Mouse (Mus musculus): ENCODE results near the gene Cse1l.

Cse1l gene

DNA sequence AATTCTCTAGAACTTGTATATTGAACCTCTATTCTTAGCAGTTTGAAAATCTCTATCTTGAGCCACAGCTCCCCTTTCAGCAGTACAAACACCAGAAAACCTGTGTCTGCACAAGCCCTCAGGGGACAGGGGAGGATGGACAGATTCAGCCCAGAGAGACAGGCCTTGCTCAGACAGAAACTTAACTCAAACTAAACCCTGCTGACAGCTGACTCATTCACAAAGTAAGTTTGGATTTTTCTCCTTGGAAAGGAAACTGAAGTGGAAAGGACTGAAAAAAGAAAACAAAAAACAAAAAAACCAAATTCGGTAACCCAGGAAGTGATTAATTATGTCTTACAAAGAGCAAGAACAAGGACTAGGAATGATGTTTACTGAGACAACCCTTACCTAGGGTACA lies 67.3 kb downstream of the Cse1l start:
- DNase-seq (ENCODE audit: extremely low read depth, low read depth): no peak

DNA sequence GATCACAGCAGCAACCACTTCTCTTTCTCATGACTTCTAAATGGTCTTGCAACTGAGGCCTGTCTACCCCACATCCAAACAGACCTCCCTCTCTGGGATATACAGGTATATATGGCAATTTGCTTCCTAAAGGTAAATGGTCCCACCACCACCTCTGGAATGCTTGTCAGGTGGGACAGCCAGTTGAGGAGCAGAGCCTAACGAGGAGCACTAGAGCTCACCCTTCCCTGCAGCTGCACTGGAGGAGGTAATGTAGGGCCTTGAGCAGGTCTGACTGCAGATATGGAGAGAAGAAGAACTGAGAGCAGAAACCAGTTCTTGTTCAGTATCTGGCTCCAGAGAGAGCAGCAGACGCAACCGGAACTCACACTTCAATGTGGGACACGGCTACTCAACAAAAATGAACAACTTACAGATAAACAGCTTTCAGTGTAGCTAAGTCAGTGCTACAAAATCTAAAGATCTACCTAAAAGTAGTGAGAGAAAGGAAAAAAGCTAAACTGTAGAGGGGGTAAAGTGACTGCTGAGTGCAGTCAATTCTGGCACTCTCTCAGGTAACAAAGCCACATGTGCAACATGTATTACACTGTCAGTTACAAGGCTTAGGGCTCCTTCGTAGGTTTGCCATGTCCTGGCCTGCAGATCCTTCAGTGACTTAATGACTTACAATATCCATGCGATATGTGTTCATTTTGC lies 68.5 kb downstream of the Cse1l start:
- no peak for DNase-seq (ENCODE audit: extremely low read depth, low read depth)

DNA sequence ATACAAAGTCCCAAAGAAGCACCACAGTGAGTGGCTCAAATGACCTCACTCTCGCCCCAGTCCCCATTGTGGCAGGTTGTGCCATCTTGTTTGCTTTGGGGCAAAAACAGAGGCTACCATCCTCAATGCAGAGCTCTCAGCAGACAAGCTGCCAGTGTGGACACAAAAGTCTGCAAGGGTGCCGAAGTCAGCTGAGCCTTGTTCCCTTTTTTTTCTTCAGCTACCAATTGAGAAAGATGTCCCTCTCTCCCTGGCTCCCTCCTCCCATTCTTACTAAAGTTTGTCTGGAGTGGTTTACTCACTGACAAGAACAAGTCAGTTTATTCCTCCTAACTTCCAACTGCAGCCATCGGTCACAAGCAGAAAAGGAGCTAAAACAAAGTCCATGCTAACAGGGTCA lies 70.5 kb downstream of the Cse1l start:
- peak; percentile 36 for DNase-seq (ENCODE audit: extremely low read depth, low read depth)

DNA sequence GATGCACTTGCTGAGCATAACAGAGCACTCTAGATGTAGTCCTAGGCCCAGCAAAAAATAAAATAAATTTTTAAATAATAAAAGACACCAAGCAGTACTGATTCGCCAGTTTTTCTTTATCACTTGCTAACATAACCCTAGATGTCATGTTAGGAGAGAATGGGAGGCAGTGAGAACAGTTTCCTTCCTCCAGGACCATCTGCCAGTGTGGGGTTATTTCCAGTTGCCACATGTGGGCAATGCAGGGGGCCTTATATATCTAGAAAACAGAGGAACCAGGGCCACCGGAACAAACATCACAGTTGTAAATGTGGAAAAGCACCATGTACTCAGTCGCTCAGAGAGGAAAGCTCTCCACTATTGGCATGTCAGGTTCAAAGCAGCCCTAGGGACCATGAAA lies 71.7 kb downstream of the Cse1l start:
- no peak for DNase-seq (ENCODE audit: extremely low read depth, low read depth)

DNA sequence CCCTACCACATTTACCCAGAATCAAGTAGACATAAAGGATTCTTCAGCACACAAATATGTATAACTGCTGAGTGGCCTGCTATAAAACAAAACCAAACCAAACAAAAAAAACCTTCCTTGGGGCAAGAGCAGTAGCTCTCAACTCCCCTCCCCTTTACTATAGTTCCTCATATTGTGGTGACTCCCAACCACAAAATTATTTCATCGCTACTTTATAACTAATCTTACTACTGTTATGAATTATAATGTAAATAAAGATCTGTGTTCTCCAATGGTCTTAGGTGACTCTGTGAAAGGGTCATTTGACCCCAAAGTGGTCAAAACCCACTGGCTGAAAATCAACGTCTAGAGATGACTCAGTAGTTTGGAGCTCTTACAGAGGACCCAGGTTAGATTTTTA lies 74.3 kb downstream of the Cse1l start:
- DNase-seq (ENCODE audit: extremely low read depth, low read depth): peak; percentile 57

DNA sequence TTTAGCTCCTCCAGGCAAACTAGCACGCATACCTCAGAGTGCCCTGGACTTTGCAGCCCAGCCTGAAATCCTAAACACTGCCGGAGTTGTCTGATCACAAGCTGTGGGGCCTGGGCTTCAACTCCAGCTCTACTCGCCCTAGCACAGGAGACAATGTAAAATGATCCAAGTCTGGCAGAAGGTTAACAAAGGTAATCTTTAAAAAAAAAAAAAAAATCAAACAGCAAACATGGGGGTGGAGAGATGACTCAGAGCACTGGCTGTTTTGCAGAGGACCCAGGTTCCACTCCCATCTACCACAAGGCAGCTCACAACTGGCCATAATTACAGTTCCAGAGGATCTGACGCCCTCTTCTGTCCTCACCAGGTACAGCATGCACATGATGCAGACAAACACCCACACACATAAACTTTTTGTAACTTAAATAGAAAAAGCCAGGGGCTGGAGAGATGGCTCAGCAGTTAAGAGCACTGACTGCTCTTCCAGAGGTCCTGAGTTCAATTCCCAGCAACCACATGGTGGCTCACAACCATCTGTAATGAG lies 77.6 kb downstream of the Cse1l start:
- DNase-seq (ENCODE audit: extremely low read depth, low read depth): no peak

DNA sequence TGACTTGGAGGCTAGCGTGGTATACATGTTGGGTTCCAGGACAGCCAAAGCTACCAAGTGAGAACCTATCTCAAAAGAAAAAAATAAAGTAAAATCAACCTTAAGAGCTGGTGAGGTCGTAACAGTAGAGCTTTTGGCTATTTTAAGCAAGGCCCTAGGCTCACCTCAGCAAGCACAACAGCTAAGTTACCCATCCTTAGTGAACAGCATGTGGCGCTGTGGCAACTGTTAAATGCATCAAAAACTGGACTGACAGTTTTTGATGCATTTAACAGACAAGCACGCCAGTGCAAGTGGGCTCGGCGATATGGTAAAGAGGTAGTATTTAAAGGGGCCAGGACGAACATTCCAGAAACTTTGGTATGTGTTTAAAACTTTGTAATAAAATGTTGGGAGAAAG lies 85.0 kb downstream of the Cse1l start:
- no peak for DNase-seq (ENCODE audit: extremely low read depth, low read depth)

DNA sequence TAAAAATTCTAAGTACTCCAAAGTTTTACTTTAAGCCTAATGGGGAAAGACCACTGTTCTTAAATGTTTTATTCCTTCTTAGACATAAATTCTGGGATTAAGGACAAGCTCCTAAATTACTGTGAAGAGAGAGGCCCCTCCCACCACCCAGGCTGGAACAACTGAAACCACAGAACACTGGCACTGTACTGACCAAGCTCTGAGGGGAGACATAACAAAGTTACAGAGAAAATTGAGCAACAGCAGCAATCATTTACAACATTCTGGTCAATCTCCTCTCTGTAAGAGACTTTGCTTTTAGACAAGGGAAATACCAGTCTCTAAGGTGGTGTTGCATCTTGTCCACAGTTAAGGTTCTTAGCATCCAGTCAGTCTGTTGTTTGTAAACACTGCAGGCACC lies 86.1 kb downstream of the Cse1l start:
- DNase-seq (ENCODE audit: extremely low read depth, low read depth): no peak

DNA sequence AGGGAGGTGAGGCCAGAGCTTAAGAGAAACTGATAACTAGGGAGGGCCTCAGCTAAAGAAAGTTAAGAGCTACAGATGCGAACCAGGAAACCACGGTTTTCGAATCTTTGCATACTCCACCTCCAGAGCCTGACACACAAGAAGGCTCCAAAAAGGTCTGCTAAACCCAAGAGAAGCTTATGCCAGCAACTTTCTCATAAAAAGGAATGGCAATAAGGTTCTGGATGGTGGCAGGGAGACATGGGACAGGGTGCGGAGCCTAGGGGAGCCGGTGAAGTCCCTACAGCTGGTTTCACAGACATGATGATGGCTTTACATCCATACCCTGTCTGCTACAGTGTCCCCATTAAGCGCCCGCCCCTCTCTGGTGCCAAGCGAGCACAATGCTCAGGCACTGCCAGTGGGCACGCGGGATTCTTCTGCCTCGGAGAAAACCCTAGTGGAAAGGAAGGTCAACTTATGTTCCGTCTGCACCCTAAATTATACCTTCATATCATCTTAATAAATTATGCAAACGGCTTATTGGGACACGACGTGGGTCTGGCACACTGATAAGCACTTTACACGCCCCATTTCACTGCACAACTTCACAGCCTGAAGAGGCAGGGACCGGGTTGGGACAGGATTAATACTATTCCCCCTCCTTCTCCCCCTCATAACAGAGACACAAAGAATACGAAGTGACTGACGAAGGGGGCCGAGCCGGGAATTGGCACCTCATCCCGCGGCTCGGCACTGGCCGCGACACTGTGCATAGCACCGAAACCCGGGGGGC lies 89.4 kb downstream of the Cse1l start:
- peak; percentile 68 for DNase-seq (ENCODE audit: extremely low read depth, low read depth)
